In the genomic region with DNA sequence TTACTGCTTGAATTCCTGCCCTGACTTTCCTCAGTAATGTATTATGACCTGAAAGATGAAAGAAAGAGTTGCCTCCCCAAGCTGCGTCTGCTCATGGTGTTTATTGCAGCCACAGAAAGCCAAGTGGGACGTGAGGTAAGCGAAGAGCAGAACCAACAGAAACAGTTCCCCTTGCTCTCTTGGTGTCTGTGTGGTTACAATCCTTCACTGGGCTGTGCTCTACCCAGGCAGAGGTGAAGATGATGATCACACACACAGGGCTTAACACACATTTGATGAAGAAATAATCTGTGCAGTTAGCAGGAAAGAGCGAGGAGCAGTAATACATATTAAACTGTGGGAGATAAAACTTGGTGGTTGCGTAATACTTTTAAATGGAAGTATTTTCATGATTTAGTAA, we compare ENCODE assay signal across 21 mouse cellular contexts.
DNase-seq lines count a peak whose midpoint lies in the region; ATAC-seq and TF ChIP-seq lines count a peak whose summit lies in the region.
"Had no signal": no experiment of that assay in that cellular context is flagged by ENCODE, and none has a peak within 500 bp of the region (broad histone marks: within the 10 kb centered on the region; RNA-seq: fewer than 3 reads in every experiment).

No protein-coding gene starts in this region.

- no peaks in the 10 kb centered on the region for H3K79me2 ChIP-seq in CH12.LX (replicated peaks; ENCODE audit: control insufficient read depth, extremely low read depth, insufficient read depth, poor library complexity, severe bottlenecking)

- no peak for TF ChIP-seq POLR2A in CH12.LX (IDR thresholded peaks at IDR 0.05; ENCODE audit: low read depth, low read length)

- H3K27ac ChIP-seq in lung, postnatal 0 days (ENCODE audit: low read length): no peak overlapping the region
- H3K27ac ChIP-seq in CH12.LX (ENCODE audit: insufficient read depth, low read depth): peak overlapping the region; percentile 43; the same call in 1 of the 2 replicates
- H3K27ac ChIP-seq: embryonic facial prominence, embryonic 10.5 days; embryonic facial prominence, embryonic 12.5 days; forebrain, embryonic 13.5 days; forebrain, embryonic 15.5 days had no signal

- H3K9me3 ChIP-seq in lung, postnatal 0 days (ENCODE audit: low read length): no peaks in the 10 kb centered on the region
- H3K9me3 ChIP-seq in CH12.LX (replicated peaks; ENCODE audit: low read length): peaks cover 49% of the 10 kb centered on the region
- H3K9me3 ChIP-seq: embryonic facial prominence, embryonic 10.5 days; embryonic facial prominence, embryonic 12.5 days; forebrain, embryonic 13.5 days; forebrain, embryonic 15.5 days had no signal

- TF ChIP-seq EP300 in lung, postnatal 0 days (IDR thresholded peaks at IDR 0.05): no peak
- TF ChIP-seq EP300 in CH12.LX (IDR thresholded peaks at IDR 0.05; ENCODE audit: low read length): no peak

- 77% methylated on average over 5 of the region's 5 CpGs for WGBS in lung, postnatal 0 days

- no peaks in the 10 kb centered on the region for H3K4me1 ChIP-seq in lung, postnatal 0 days (ENCODE audit: insufficient read depth, low read depth, low read length)
- H3K4me1 ChIP-seq in CH12.LX (ENCODE audit: control insufficient read depth in 1 of 2, insufficient read depth in 2 of 2): peaks cover 0 to 7% of the 10 kb centered on the region in 2 experiments; a peak in 2 of 4 replicates
- H3K4me1 ChIP-seq: embryonic facial prominence, embryonic 10.5 days; embryonic facial prominence, embryonic 12.5 days; forebrain, embryonic 13.5 days; forebrain, embryonic 15.5 days had no signal

- no peak for TF ChIP-seq RAD21 in CH12.LX (IDR thresholded peaks at IDR 0.05; ENCODE audit: low read depth, low read length)

- no peak for ATAC-seq in lung, postnatal 0 days
- peak; percentile 88 for ATAC-seq in granulocyte monocyte progenitor cell, adult 5-6 weeks (replicated peaks; ENCODE audit: poor library complexity, severe bottlenecking)
- ATAC-seq in megakaryocyte progenitor cell, adult 5-6 weeks (replicated peaks; ENCODE audit: poor library complexity): peak; percentile 72
- ATAC-seq: forebrain, embryonic 13.5 days; forebrain, embryonic 15.5 days; forebrain, postnatal 0 days had no signal

- no peak overlapping the region for H3K4me2 ChIP-seq in lung, postnatal 0 days (replicated peaks; ENCODE audit: low read depth, low read length)
- H3K4me2 ChIP-seq in CH12.LX (ENCODE audit: insufficient read depth, low read depth, poor library complexity, severe bottlenecking): no peak overlapping the region; the same call in 1 of the 2 replicates
- H3K4me2 ChIP-seq: embryonic facial prominence, embryonic 12.5 days; forebrain, embryonic 13.5 days; forebrain, embryonic 15.5 days had no signal

- no peak overlapping the region for H3K9ac ChIP-seq in lung, postnatal 0 days (replicated peaks; ENCODE audit: low read depth)
- H3K9ac ChIP-seq in CH12.LX (ENCODE audit: insufficient read depth, low read depth): peak overlapping the region; percentile 41; the same call in 1 of the 2 replicates
- H3K9ac ChIP-seq: embryonic facial prominence, embryonic 12.5 days; forebrain, embryonic 13.5 days; forebrain, embryonic 15.5 days; forebrain, postnatal 0 days had no signal

- intact Hi-C loops in heart, postnatal 25 days (cut with DNase I): no loop called here

- no peaks in the 10 kb centered on the region for H3K36me3 ChIP-seq in lung, postnatal 0 days (ENCODE audit: insufficient read depth, low read length)
- H3K36me3 ChIP-seq in CH12.LX (replicated peaks in 1 of 2; ENCODE audit: control insufficient read depth in 1 of 2, insufficient read depth in 1 of 2, low read length in 1 of 2): no peaks in the 10 kb centered on the region
- H3K36me3 ChIP-seq: embryonic facial prominence, embryonic 10.5 days; embryonic facial prominence, embryonic 12.5 days; forebrain, embryonic 15.5 days had no signal

- no peak overlapping the region for H3K4me3 ChIP-seq in lung, postnatal 0 days (ENCODE audit: low read depth, low read length)
- no peak overlapping the region for H3K4me3 ChIP-seq in CH12.LX (replicated peaks in 1 of 3; ENCODE audit: low read depth in 2 of 3, low read length in 2 of 3, poor library complexity in 1 of 3)
- H3K4me3 ChIP-seq: embryonic facial prominence, embryonic 10.5 days; embryonic facial prominence, embryonic 12.5 days; forebrain, embryonic 13.5 days; forebrain, embryonic 15.5 days had no signal

- dilution Hi-C loops in CH12.LX (cut with MboI; ENCODE audit: extremely low pct_ligation_motif_present, extremely low pct_unique_long_range_greater_than_20kb, low sequenced_read_pairs): no loop called here

- no peak for TF ChIP-seq CTCF in lung, postnatal 0 days (IDR thresholded peaks at IDR 0.05)
- TF ChIP-seq CTCF in CH12.LX (conservative IDR thresholded peaks at IDR 0.05 in 1 of 2, IDR thresholded peaks at IDR 0.05 in 1 of 2; ENCODE audit: low read depth in 2 of 2, low read length in 2 of 2): no peak

- H3K27me3 ChIP-seq in lung, postnatal 0 days (replicated peaks; ENCODE audit: insufficient read depth, low read length): no peaks in the 10 kb centered on the region
- no peaks in the 10 kb centered on the region for H3K27me3 ChIP-seq in CH12.LX (replicated peaks)
- H3K27me3 ChIP-seq: embryonic facial prominence, embryonic 12.5 days; forebrain, embryonic 13.5 days; forebrain, embryonic 15.5 days had no signal

- in situ Hi-C loops in CH12.LX (cut with MboI; ENCODE audit: low pct_ligation_motif_present, low pct_unique_long_range_greater_than_20kb, low sequenced_read_pairs): no loop called here

- DNase-seq in lung, postnatal 0 days (ENCODE audit: low spot score): peak; percentile 7
- no peak for DNase-seq in lung, postnatal 25 days (ENCODE audit: low spot score)
- peak; percentile 9 for DNase-seq in CH12.LX (ENCODE audit: extremely low read depth)
- DNase-seq in thymus, postnatal 36 days: no peak
- DNase-seq in thymus, postnatal 0 days (ENCODE audit: low spot score): no peak
- no peak for DNase-seq in heart, postnatal 25 days (ENCODE audit: low spot score)
- DNase-seq: adrenal gland, adult 2 months; adrenal gland, postnatal 10 days; adrenal gland, postnatal 25 days; cerebellum, adult 11 months; cerebellum, adult 18-20 months; cerebellum, adult 8-10 months; cerebellum, adult 9-11 months; cerebellum, postnatal 36 days; forebrain, postnatal 0 days had no signal

TF ChIP-seq in CH12.LX, 34 proteins besides CTCF, POLR2A, EP300 and RAD21:
- TF ChIP-seq IRF4 (IDR thresholded peaks at IDR 0.05; ENCODE audit: low read depth, low read length) (no peak), MAX (IDR thresholded peaks at IDR 0.05; ENCODE audit: low read length) (no peak), ZNF384 (IDR thresholded peaks at IDR 0.05; ENCODE audit: low read depth, low read length) (no peak), ETS1 (conservative IDR thresholded peaks at IDR 0.05; ENCODE audit: low read depth, low read length) (no peak), NELFE (IDR thresholded peaks at IDR 0.05; ENCODE audit: low read depth, low read length) (no peak), JUND (conservative IDR thresholded peaks at IDR 0.05; ENCODE audit: low read depth, low read length) (no peak), PAX5 (IDR thresholded peaks at IDR 0.05; ENCODE audit: low read length) (no peak), MEF2A (IDR thresholded peaks at IDR 0.05; ENCODE audit: borderline replicate concordance, low read depth, low read length) (no peak), SMC3 (IDR thresholded peaks at IDR 0.05; ENCODE audit: low read depth, low read length) (no peak), MXI1 (IDR thresholded peaks at IDR 0.05; ENCODE audit: low read depth, low read length) (no peak), USF1 (IDR thresholded peaks at IDR 0.05; ENCODE audit: low read depth, low read length) (no peak), KAT2A (IDR thresholded peaks at IDR 0.05; ENCODE audit: insufficient replicate concordance, low read length) (no peak), SIN3A (IDR thresholded peaks at IDR 0.05; ENCODE audit: low read length) (no peak), POLR2AphosphoS2 (IDR thresholded peaks at IDR 0.05; ENCODE audit: low read depth, low read length) (no peak), TBP (conservative IDR thresholded peaks at IDR 0.05; ENCODE audit: low read depth, low read length) (no peak), GABPA (IDR thresholded peaks at IDR 0.05; ENCODE audit: insufficient replicate concordance, low read depth, low read length) (no peak)

Comparison
In these comparisons a context has a peak if more than half of its experiments do, and no peak if none do; other contexts are left out.
1. DNase-seq: peak in lung, postnatal 0 days (single experiment) and CH12.LX (single experiment); none in lung, postnatal 25 days (single experiment), thymus, postnatal 36 days (0 of 2), thymus, postnatal 0 days (single experiment) and heart, postnatal 25 days (single experiment).